Mouse (Mus musculus) lung, postnatal 0 days (tissue): ENCODE data around the gene Fam168b.
A peak's percentile ranks its signal among the peaks of the same experiment; 100 is the strongest.

Experiments used
- CTCF ChIP-seq: IDR thresholded peaks from 2 replicates; pipeline ENCODE4 v1.5.1; 2016; ENCODE audit warnings: antibody characterized with exemption, mild to moderate bottlenecking
- EP300 ChIP-seq: IDR thresholded peaks from 2 replicates; pipeline ENCODE4 v1.6.1; 2016; ENCODE audit warnings: antibody characterized with exemption, mild to moderate bottlenecking, control low read depth

DNA sequence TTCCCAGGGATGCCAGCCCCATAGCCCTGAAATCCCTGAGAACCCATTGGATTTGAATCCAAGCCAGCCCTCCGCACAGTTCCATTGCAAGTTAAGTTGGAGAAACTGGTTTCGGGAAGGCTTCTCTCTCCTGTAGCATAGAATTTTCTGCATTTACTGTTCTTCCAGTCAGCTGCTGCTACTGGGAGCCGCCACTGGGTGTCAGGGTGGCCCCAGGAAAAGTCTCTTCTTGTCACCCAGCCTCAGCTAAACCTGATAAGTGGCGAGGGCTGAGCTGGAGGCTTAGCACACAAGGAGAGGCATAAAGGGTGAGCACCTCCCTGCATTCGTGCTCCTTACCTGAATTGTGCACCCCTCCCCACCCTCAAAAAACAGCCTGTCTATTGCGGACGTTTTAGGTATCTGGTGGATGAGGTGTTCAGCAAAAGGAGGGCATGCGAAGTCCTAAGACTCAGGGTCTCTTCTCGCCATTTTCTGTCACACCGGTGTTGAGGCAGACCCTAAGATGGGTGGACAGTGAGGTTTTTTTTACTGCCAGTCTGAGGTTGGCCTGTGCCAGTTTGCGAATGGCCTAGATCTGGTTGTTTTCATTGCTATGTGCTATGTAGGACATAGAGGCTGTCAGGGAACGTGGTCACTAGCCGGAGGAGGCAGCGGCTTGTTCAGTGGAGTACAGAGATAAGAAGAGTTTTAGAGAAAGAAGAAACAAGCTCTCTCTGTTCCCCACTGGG, 48.9 kb upstream of the Fam168b start:
- TF ChIP-seq CTCF = peak; percentile 71
- TF ChIP-seq EP300 = no peak
